Mouse (Mus musculus) spleen, postnatal 14 days (tissue): Measurements from ENCODE around the gene Coa4.
"Not testable (repeated sequence)": the region's sequence is repeated elsewhere in the genome, so short reads cannot be mapped to it uniquely, and the experiment has no call there.

Source experiments
- DNase-seq, 2 experiments: peaks; one replicate each; pipeline ENCODE4 v3.0.0; 2021 to 2022; ENCODE audit warnings: low spot score in 2 of 2

The Coa4 gene

GRCm38 (mm10) chr7:100561861-100562587 is 25.2 kb downstream of the Coa4 start:
- no peak for DNase-seq

- not testable (repeated sequence) for DNase-seq
Measured at GRCm38 (mm10) chr7:100567238-100567637, 30.4 kb downstream of the Coa4 start.

GRCm38 (mm10) chr7:100569907-100570306 is 33.0 kb downstream of the Coa4 start:
- no peak for DNase-seq

GRCm38 (mm10) chr7:100570930-100571715 is 34.3 kb downstream of the Coa4 start:
- no peak for DNase-seq

GRCm38 (mm10) chr7:100572061-100572460 is 35.2 kb downstream of the Coa4 start:
- DNase-seq, result no peak

GRCm38 (mm10) chr7:100572704-100573103 is 35.8 kb downstream of the Coa4 start:
- DNase-seq, result no peak

GRCm38 (mm10) chr7:100578794-100579193 is 41.9 kb downstream of the Coa4 start:
- no peak for DNase-seq

GRCm38 (mm10) chr7:100582235-100582634 is 45.4 kb downstream of the Coa4 start:
- DNase-seq, result no peak

GRCm38 (mm10) chr7:100582727-100583236 is 45.9 kb downstream of the Coa4 start:
- DNase-seq, result peak; percentile 66 to 79

GRCm38 (mm10) chr7:100589816-100590215 is 52.9 kb downstream of the Coa4 start:
- DNase-seq, result no peak
